Mouse (Mus musculus) liver, embryonic 14.5 days (tissue): Measurements from ENCODE around the gene Gramd1b. TPM values are rescaled to one million over a fixed set of nuclear protein-coding genes. Genes with fewer than 3 reads are reported as not detected.
A peak's percentile ranks its signal among the peaks of the same experiment; 100 is the strongest.

ENCODE experiments used
- ATAC-seq: fragments of 200-750 bp; cut with Nextera tagmentation; 2 replicates; pipeline ENCODE4 v1.8.0; 2017; ENCODE audit warnings: moderate number of reproducible peaks, mild to moderate bottlenecking, moderate library complexity; ENCODE audit not compliant: insufficient read depth
- DNase-seq, 3 experiments: peaks; one replicate each; pipeline ENCODE4 v3.0.0-alpha.2; 2012 to 2013; ENCODE audit warnings: low read depth in 3 of 3, low spot score in 3 of 3
- H3K27ac ChIP-seq: fragments of 300-500 bp; sonication (generic); 2 replicates; pipeline ENCODE4 v1.5.1; 2014; ENCODE audit warnings: moderate library complexity, mild to moderate bottlenecking, control low read depth, inconsistent platforms
- H3K27me3 ChIP-seq: fragments of 300-500 bp; sonication (generic); 2 replicates; pipeline ENCODE4 v1.6.1; 2014; ENCODE audit warnings: mild to moderate bottlenecking, low read length, moderate library complexity; ENCODE audit not compliant: control insufficient read depth, insufficient read depth
- H3K36me3 ChIP-seq: fragments of 300-500 bp; sonication (generic); replicated peaks from 2 replicates; pipeline ENCODE4 v1.6.1; 2014; ENCODE audit warnings: low read depth; ENCODE audit not compliant: control insufficient read depth, insufficient read depth
- H3K4me1 ChIP-seq, 2 experiments: fragments of 200-500 bp in 1 of 2; fragments of 300-500 bp in 1 of 2; sonication (generic) in 1 of 2; replicated peaks; 2 replicates each; pipeline ENCODE4 v1.6.1; 2012 to 2014; ENCODE audit warnings: antibody characterized with exemption in 1 of 2, inconsistent platforms in 1 of 2, low read length in 1 of 2; ENCODE audit not compliant: control insufficient read depth in 2 of 2, insufficient read depth in 2 of 2
- H3K4me2 ChIP-seq: fragments of 300-500 bp; sonication (generic); 2 replicates; pipeline ENCODE4 v1.6.1; 2014; ENCODE audit warnings: low read depth, mild to moderate bottlenecking, control low read depth, moderate library complexity
- H3K4me3 ChIP-seq, 2 experiments: fragments of 200-500 bp in 1 of 2; fragments of 300-500 bp in 1 of 2; sonication (generic) in 1 of 2; 2 replicates each; pipeline ENCODE4 v1.5.1; 2012 to 2014; ENCODE audit warnings: low read depth in 2 of 2, low read length in 2 of 2, mild to moderate bottlenecking in 2 of 2, control low read depth in 1 of 2, inconsistent platforms in 1 of 2, moderate library complexity in 1 of 2; ENCODE audit not compliant: insufficient read depth in 1 of 2
- H3K9ac ChIP-seq: fragments of 300-500 bp; sonication (generic); replicated peaks from 2 replicates; pipeline ENCODE4 v1.6.1; 2014; ENCODE audit warnings: mild to moderate bottlenecking, control low read depth, moderate library complexity
- H3K9me3 ChIP-seq: fragments of 300-500 bp; sonication (generic); 2 replicates; pipeline ENCODE4 v1.6.1; 2016; ENCODE audit warnings: low read length, mixed read lengths; ENCODE audit not compliant: control insufficient read depth
- CTCF ChIP-seq: IDR thresholded peaks from 2 replicates; pipeline ENCODE4 v1.5.1; 2016; ENCODE audit warnings: antibody characterized with exemption, low read depth, control low read depth
- EP300 ChIP-seq: IDR thresholded peaks from 2 replicates; pipeline ENCODE4 v1.6.1; 2016; ENCODE audit warnings: antibody characterized with exemption, low read depth
- WGBS: fragments of 180-500 bp; shearing (Covaris S2); extraction: QIAGEN DNeasy Blood & Tissue Kit; methylation state at CpG from one replicate; pipeline ENCODE4 v1.1.7; 2014; ENCODE audit not compliant: insufficient replicate concordance; 5-methylcytosine and 5-hydroxymethylcytosine counted together
- polyA plus RNA-seq, 2 experiments: library from polyadenylated mRNA; depleted of rRNA in 1 of 2; stranded (reverse) in 1 of 2; unstranded in 1 of 2; fragments of >200 nt; fragmentation: Nextera tagmentation in 1 of 2; extraction: Ambion mirVana in 1 of 2; gene quantifications; 2 replicates each; pipeline versions ENCODE4 v1.2.1 to v1.2.3; 2012 to 2014

Gene Gramd1b
- polyA plus RNA-seq, 2 experiments, result 0.71 to 1.0 TPM

DNA sequence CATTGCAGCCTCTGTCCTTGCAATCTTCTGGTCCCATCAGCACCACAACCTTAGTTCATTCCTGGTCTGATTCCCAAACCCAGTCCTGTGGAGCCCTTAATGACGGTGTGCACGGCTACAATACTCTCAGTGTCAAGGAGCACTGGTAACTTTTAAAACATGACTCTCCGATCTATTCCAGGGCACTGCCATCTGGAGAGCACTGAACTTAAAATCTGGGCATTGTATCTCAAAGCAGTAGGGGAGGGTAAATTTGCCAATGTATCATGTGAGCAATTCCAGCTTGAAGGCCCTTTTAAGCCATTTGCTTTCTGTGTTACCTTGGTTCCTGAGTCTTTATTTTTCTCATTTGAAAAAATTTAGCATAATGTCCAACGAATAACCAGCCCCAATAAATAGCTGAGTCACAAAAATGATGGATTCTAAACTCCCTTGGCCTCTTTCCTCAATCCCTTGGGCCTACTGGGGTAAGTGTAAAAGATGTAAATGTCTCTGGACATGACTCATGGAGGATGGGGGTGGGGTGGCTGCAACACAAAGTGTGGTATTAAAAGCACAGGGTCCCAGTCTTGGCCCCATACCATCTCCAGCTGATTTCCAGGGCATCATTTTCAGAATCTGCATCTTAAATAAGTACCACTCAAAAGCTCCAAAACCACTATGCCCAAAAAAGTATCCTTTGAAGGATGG lies 193.9 kb downstream of the Gramd1b start:
- WGBS, result 66% methylated on average over 4 of the region's 4 CpGs
- Histone ChIP-seq H3K4me2 (no peak overlapping the region), H3K27me3 (no peaks in the 10 kb centered on the region), H3K4me3 (no peak overlapping the region), H3K9ac (no peak overlapping the region), H3K36me3 (no peaks in the 10 kb centered on the region), H3K27ac (no peak overlapping the region), H3K4me1 (no peaks in the 10 kb centered on the region), H3K9me3 (no peaks in the 10 kb centered on the region)
- ATAC-seq (no peak), DNase-seq (no peak)
- TF ChIP-seq CTCF (no peak), EP300 (no peak)

DNA sequence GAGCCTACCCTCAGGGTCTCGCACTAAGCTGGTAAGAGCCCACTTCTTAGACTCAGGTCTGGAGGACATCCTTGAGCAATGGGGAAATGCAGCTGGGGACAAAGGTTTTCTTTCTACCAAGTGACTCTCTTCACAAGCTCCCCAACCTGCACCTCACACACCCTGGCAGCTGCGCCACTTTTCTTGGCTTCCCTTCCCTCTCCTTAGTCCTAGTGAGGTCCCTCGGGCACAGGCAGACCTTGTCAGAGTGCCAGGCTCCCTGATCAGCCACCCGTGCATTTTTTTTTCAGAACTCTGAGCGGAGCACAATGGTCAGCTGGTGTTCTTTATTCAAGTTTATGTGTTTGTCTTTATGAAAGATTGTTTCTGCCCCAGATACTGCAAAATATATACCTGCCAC lies 194.5 kb downstream of the Gramd1b start:
- no peaks in the 10 kb centered on the region for H3K9me3 ChIP-seq
- ATAC-seq (no peak), DNase-seq (no peak)
- no peak overlapping the region for H3K9ac ChIP-seq
- H3K4me2 ChIP-seq, result no peak overlapping the region
- H3K4me1 ChIP-seq, result no peaks in the 10 kb centered on the region
- TF ChIP-seq EP300, result no peak
- TF ChIP-seq CTCF, result no peak
- no peak overlapping the region for H3K4me3 ChIP-seq
- H3K27me3 ChIP-seq, result no peaks in the 10 kb centered on the region
- WGBS, result 62% methylated on average over 5 of the region's 5 CpGs
- H3K27ac ChIP-seq, result no peak overlapping the region
- H3K36me3 ChIP-seq, result no peaks in the 10 kb centered on the region

DNA sequence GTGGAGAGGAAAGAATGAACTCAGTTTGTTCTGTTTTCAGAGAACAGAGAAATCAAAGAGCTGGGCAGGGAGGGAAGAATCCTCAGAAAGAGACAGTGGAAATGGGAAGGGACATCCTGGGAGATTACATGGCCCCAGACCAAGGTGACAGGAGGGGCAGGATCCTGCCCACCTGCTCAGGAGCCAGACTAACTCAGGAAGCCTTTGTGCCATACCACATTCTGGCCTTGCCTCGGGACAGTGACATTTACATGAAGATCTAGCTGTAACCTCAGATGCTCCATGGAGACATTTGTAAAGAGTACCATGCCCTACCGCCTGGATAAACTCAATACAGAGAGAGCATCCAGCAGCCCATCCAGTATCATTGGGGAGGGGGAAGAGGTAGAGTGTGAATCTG lies 196.6 kb downstream of the Gramd1b start:
- H3K27me3 ChIP-seq, result no peaks in the 10 kb centered on the region
- H3K4me3 ChIP-seq, result no peak overlapping the region
- WGBS, result 48% methylated on average over 2 of the region's 2 CpGs
- ATAC-seq (no peak), DNase-seq (no peak)
- no peak overlapping the region for H3K9ac ChIP-seq
- no peaks in the 10 kb centered on the region for H3K4me1 ChIP-seq
- no peak overlapping the region for H3K27ac ChIP-seq
- no peak overlapping the region for H3K4me2 ChIP-seq
- TF ChIP-seq EP300 (no peak), CTCF (no peak)
- H3K9me3 ChIP-seq, result no peaks in the 10 kb centered on the region
- H3K36me3 ChIP-seq, result no peaks in the 10 kb centered on the region

DNA sequence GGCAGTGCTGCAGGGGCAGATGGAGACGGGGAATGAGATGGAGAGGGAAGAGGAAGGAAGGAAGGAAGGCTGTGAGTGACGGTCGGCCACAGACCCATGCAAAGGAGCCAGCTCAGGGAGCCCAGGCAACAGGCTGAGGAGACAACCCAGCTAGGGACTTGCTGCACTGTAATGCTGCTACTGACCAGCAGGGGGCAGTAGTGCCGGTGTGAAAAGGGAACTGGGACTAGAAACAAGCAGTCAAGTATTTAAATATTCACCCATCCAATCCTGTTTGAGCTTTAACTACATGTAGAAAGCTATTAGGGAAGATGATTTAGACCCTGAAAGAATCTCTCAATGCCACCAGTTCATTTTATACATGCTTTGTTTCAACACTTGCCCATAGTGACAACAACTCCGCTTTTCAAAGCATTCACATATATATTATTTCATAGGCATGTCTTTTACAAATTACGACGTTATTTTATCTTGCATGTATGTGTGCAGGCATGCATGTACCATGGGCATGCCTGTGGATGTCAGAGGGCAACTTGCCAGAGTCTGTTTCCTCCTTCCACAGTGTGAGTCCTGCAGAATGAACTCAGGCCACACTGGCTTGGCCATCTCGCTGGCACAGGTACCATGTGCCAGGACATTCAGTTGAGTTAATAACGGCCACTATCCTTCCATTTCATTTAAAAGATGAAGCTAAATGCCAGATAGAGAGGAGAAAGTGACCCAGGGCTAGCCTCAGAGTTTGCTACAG lies 197.4 kb downstream of the Gramd1b start:
- ATAC-seq (no peak), DNase-seq (peak in 2 of 3 experiments; percentile 17 to 36)
- Histone ChIP-seq H3K27me3 (no peaks in the 10 kb centered on the region), H3K4me3 (no peak overlapping the region), H3K9ac (no peak overlapping the region), H3K36me3 (no peaks in the 10 kb centered on the region), H3K27ac (no peak overlapping the region), H3K4me1 (no peaks in the 10 kb centered on the region), H3K9me3 (no peaks in the 10 kb centered on the region), H3K4me2 (no peak overlapping the region)
- 36% methylated on average over 9 of the region's 9 CpGs for WGBS
- TF ChIP-seq EP300 (no peak), CTCF (peak; percentile 92)
